Mouse (Mus musculus) forebrain, postnatal 0 days (tissue): ENCODE results near the gene Il21r. TPM values are rescaled to one million over a fixed set of nuclear protein-coding genes. Genes with fewer than 3 reads are reported as not detected.

Experiments
- ATAC-seq: fragments of 200-750 bp; cut with Nextera tagmentation; 2 replicates; pipeline ENCODE4 v1.8.0; 2017; ENCODE audit warnings: mild to moderate bottlenecking, moderate library complexity
- DNase-seq: peaks from one replicate; pipeline ENCODE4 v3.0.0-alpha.2; 2015
- H3K27ac ChIP-seq: fragments of 300-500 bp; sonication (generic); 2 replicates; pipeline ENCODE4 v1.5.1; 2014; ENCODE audit warnings: low read depth, mild to moderate bottlenecking, antibody characterized with exemption, low read length, moderate library complexity, mixed read lengths
- H3K27me3 ChIP-seq: fragments of 300-500 bp; sonication (generic); 2 replicates; pipeline ENCODE4 v1.6.1; 2014; ENCODE audit warnings: mild to moderate bottlenecking, low read length, mixed read lengths; ENCODE audit not compliant: insufficient read depth
- H3K36me3 ChIP-seq: fragments of 300-500 bp; sonication (generic); 2 replicates; pipeline ENCODE4 v1.6.1; 2014; ENCODE audit warnings: mild to moderate bottlenecking, moderate library complexity; ENCODE audit not compliant: insufficient read depth
- H3K4me1 ChIP-seq: fragments of 300-500 bp; sonication (generic); 2 replicates; pipeline ENCODE4 v1.6.1; 2014; ENCODE audit warnings: antibody characterized with exemption; ENCODE audit not compliant: insufficient read depth
- H3K4me2 ChIP-seq: fragments of 300-500 bp; sonication (generic); 2 replicates; pipeline ENCODE4 v1.6.1; 2014; ENCODE audit warnings: low read depth, mild to moderate bottlenecking, moderate library complexity
- H3K4me3 ChIP-seq: fragments of 300-500 bp; sonication (generic); 2 replicates; pipeline ENCODE4 v1.5.1; 2014; ENCODE audit warnings: low read depth, low read length, mixed read lengths
- H3K9ac ChIP-seq: fragments of 300-500 bp; sonication (generic); 2 replicates; pipeline ENCODE4 v1.6.1; 2014; ENCODE audit warnings: mild to moderate bottlenecking
- H3K9me3 ChIP-seq: fragments of 300-500 bp; sonication (generic); 2 replicates; pipeline ENCODE4 v1.6.1; 2016; ENCODE audit warnings: low read length
- CTCF ChIP-seq: sonication (generic); IDR thresholded peaks from 2 replicates; pipeline ENCODE4 v1.5.1; 2016; ENCODE audit warnings: antibody characterized with exemption, control low read depth, low read depth
- WGBS: fragments of 180-500 bp; shearing (Covaris S2); extraction: QIAGEN DNeasy Blood & Tissue Kit; methylation state at CpG from one replicate; pipeline ENCODE4 v1.1.7; 2014; 5-methylcytosine and 5-hydroxymethylcytosine counted together
- polyA plus RNA-seq: library from polyadenylated mRNA; unstranded; fragments of >200 nt; fragmentation: Nextera tagmentation; extraction: Ambion mirVana; gene quantifications from 2 replicates; pipeline ENCODE4 v1.2.1, GENCODE M21; 2015
- total RNA-seq: library from RNA; depleted of rRNA; stranded (reverse); fragments of >200 nt; gene quantifications from 2 replicates; pipeline ENCODE4 v1.2.3, GENCODE M21; 2014

Il21r gene
- total and polyA plus RNA-seq, 2 experiments from 2014 or later, result 0.23 to 0.95 TPM

DNA sequence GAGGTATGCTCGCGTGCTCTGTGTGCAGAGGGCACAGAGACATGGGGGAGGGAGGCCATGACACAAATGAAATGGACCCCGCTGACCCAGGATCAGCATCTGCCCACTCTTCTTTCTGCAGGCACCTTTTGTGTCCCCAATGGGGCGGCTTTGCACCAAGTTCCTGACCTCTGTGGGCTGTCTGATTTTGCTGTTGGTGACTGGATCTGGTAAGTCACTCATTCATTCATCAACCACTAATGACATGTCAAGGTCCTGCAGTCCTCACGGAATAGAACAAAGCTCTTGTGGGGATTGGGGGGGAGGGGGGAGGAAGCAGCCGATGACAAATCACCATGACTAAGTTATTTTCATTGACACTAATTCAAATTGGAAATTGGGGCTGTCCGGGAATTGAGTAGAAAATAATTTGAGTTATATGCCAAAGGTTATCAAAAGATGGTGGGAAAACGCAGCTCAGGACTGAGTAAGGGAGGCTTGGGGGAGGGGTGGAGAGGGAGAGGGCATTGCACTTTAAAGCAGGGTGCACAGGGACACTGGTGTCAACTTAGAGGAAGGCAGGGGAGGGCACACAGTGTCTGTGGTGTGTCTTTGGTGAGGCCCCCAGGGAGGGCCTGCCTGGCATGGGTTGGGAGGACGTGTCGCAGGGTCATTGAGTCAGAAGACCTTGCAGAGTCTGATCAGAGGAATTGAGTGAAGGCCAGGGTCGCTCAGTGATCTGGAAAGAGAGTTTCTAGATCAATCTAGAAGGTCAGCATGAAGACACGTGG is 37.5 kb upstream of the Il21r start:
- H3K27me3 ChIP-seq, result no peaks in the 10 kb centered on the region
- no peaks in the 10 kb centered on the region for H3K9me3 ChIP-seq
- no peaks in the 10 kb centered on the region for H3K36me3 ChIP-seq
- H3K4me2 ChIP-seq, result no peak overlapping the region
- H3K27ac ChIP-seq, result no peak overlapping the region
- 68% methylated on average over 12 of the region's 12 CpGs for WGBS
- ATAC-seq, result no peak
- no peak for DNase-seq
- no peaks in the 10 kb centered on the region for H3K4me1 ChIP-seq
- no peak overlapping the region for H3K4me3 ChIP-seq
- TF ChIP-seq CTCF, result no peak
- no peak overlapping the region for H3K9ac ChIP-seq

- Histone ChIP-seq H3K27ac (no peak overlapping the region), H3K4me3 (no peak overlapping the region), H3K27me3 (no peaks in the 10 kb centered on the region), H3K36me3 (no peaks in the 10 kb centered on the region), H3K4me1 (no peaks in the 10 kb centered on the region), H3K4me2 (no peak overlapping the region), H3K9me3 (no peaks in the 10 kb centered on the region), H3K9ac (no peak overlapping the region)
- DNase-seq, result no peak
- 86% methylated on average over 2 of the region's 2 CpGs for whole genome bisulfite sequencing
- ATAC-seq, result no peak
- no peak for TF ChIP-seq CTCF
Observed at GRCm38 (mm10) chr7:125566420-125566819, 36.8 kb upstream of the Il21r start.

DNA sequence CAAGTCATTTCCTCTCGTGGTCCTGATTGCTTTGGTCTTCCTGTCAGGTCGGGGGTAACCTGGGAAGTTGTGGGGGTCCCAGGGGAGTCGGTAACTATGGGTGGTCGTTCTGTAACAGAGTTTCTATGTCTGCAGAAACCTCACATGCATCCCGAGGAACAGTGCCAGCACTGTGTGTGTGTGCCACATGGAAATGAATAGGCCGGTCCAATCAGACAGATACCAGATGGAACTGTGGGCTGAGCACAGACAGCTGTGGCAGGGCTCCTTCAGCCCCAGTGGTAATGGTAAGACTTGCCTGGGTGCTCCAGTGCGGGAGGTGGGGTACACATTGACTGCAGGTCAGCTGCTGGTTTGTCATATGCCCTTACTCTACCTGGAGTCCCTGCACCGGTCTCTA is 34.3 kb upstream of the Il21r start:
- ATAC-seq (peak; percentile 61; the same call in 1 of the 2 replicates), DNase-seq (no peak)
- no peak overlapping the region for H3K9ac ChIP-seq
- WGBS, result 70% methylated on average over 8 of the region's 8 CpGs
- no peak overlapping the region for H3K4me3 ChIP-seq
- no peak overlapping the region for H3K27ac ChIP-seq
- TF ChIP-seq CTCF, result no peak
- no peaks in the 10 kb centered on the region for H3K4me1 ChIP-seq
- H3K9me3 ChIP-seq, result no peaks in the 10 kb centered on the region
- no peaks in the 10 kb centered on the region for H3K27me3 ChIP-seq
- H3K4me2 ChIP-seq, result no peak overlapping the region
- H3K36me3 ChIP-seq, result no peaks in the 10 kb centered on the region

DNA sequence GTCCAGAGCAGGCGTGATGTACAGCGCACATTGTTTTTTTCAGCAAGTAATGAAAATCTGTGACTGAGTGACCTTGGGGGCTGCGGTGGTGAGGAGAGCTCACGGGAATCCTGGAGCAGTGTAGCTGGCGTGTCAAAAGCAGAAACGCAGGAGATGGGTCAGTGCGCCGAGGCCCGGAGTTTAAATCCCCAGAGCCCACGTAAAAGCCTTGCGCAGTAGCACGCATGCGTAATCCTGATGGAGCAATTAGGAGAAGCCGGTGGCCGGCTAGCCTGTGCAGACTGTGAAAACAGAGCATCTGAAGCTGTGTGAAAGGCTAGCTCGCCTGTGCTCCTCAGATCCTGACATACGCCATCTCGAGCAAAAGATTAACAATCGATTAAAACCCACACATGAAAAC is 31.3 kb upstream of the Il21r start:
- Histone ChIP-seq H3K36me3 (no peaks in the 10 kb centered on the region; the same call in 1 of the 2 replicates), H3K27me3 (no peaks in the 10 kb centered on the region), H3K9ac (no peak overlapping the region), H3K27ac (no peak overlapping the region), H3K4me3 (no peak overlapping the region), H3K4me2 (no peak overlapping the region), H3K4me1 (no peaks in the 10 kb centered on the region), H3K9me3 (no peaks in the 10 kb centered on the region)
- WGBS, result 75% methylated on average over 19 of the region's 19 CpGs
- ATAC-seq, result no peak
- DNase-seq, result no peak
- TF ChIP-seq CTCF, result no peak

GRCm38 (mm10) chr7:125572737-125573136 is 30.5 kb upstream of the Il21r start:
- no peak for TF ChIP-seq CTCF
- H3K36me3 ChIP-seq, result no peaks in the 10 kb centered on the region; the same call in 1 of the 2 replicates
- H3K9ac ChIP-seq, result no peak overlapping the region
- ATAC-seq, result no peak
- no peaks in the 10 kb centered on the region for H3K27me3 ChIP-seq
- H3K27ac ChIP-seq, result no peak overlapping the region
- DNase-seq, result no peak
- H3K4me3 ChIP-seq, result no peak overlapping the region
- H3K4me2 ChIP-seq, result no peak overlapping the region
- no peaks in the 10 kb centered on the region for H3K4me1 ChIP-seq
- H3K9me3 ChIP-seq, result no peaks in the 10 kb centered on the region
- 75% methylated on average over 6 of the region's 6 CpGs for WGBS

GRCm38 (mm10) chr7:125573849-125574248 is 29.4 kb upstream of the Il21r start:
- H3K9ac ChIP-seq, result no peak overlapping the region
- H3K4me3 ChIP-seq, result no peak overlapping the region
- H3K27ac ChIP-seq, result no peak overlapping the region
- no peak overlapping the region for H3K4me2 ChIP-seq
- ATAC-seq (no peak), DNase-seq (no peak)
- no peak for TF ChIP-seq CTCF
- H3K27me3 ChIP-seq, result no peaks in the 10 kb centered on the region
- no peaks in the 10 kb centered on the region; the same call in 1 of the 2 replicates for H3K36me3 ChIP-seq
- no peaks in the 10 kb centered on the region for H3K4me1 ChIP-seq
- no peaks in the 10 kb centered on the region for H3K9me3 ChIP-seq
- 90% methylated on average over 2 of the region's 2 CpGs for WGBS

- no peak overlapping the region for H3K9ac ChIP-seq
- no peak overlapping the region for H3K4me2 ChIP-seq
- H3K36me3 ChIP-seq, result no peaks in the 10 kb centered on the region; the same call in 1 of the 2 replicates
- H3K27me3 ChIP-seq, result no peaks in the 10 kb centered on the region
- no peak overlapping the region for H3K4me3 ChIP-seq
- TF ChIP-seq CTCF, result no peak
- H3K27ac ChIP-seq, result no peak overlapping the region
- no peaks in the 10 kb centered on the region for H3K4me1 ChIP-seq
- no peak for ATAC-seq
- 89% methylated on average over 3 of the region's 3 CpGs for WGBS
- no peak for DNase-seq
- H3K9me3 ChIP-seq, result no peaks in the 10 kb centered on the region
Observed at GRCm38 (mm10) chr7:125574832-125575231, 28.4 kb upstream of the Il21r start.
